Mouse (Mus musculus) liver, adult 2 months (tissue): ENCODE results near the gene Plcb1. TPM values are rescaled to one million over a fixed set of nuclear protein-coding genes. Genes with fewer than 3 reads are reported as not detected.
A peak's percentile ranks its signal among the peaks of the same experiment; 100 is the strongest.

Experiments used
- DNase-seq: peaks from one replicate; pipeline ENCODE4 v3.0.0-alpha.2; 2011; ENCODE audit warnings: low read depth, low spot score; ENCODE audit errors: extremely low read depth
- H3K27ac ChIP-seq: fragments of 200-500 bp; replicated peaks from 2 replicates; pipeline ENCODE4 v1.5.1; 2012; ENCODE audit warnings: low read depth, mild to moderate bottlenecking, control low read depth, inconsistent platforms, low read length; ENCODE audit not compliant: insufficient read depth
- H3K27me3 ChIP-seq: fragments of 200-500 bp; 2 replicates; pipeline ENCODE4 v1.6.1; 2012; ENCODE audit warnings: mild to moderate bottlenecking, moderate library complexity, low read length, inconsistent platforms; ENCODE audit not compliant: control insufficient read depth, insufficient read depth
- H3K36me3 ChIP-seq: fragments of 200-500 bp; 2 replicates; pipeline ENCODE4 v1.6.1; 2012; ENCODE audit warnings: low read length, inconsistent platforms; ENCODE audit not compliant: control insufficient read depth, insufficient read depth
- H3K4me1 ChIP-seq: fragments of 200-500 bp; 2 replicates; pipeline ENCODE4 v1.6.1; 2011; ENCODE audit warnings: low read length; ENCODE audit not compliant: control insufficient read depth, insufficient read depth
- H3K4me3 ChIP-seq: fragments of 200-500 bp; 2 replicates; pipeline ENCODE4 v1.5.1; 2011; ENCODE audit warnings: low read depth, mild to moderate bottlenecking, control low read depth, low read length, moderate library complexity; ENCODE audit not compliant: insufficient read depth
- H3K79me2 ChIP-seq: fragments of 200-500 bp; 2 replicates; pipeline ENCODE4 v1.6.1; 2012; ENCODE audit warnings: inconsistent platforms, mild to moderate bottlenecking, low read length, moderate library complexity; ENCODE audit not compliant: control insufficient read depth, insufficient read depth
- H3K9ac ChIP-seq: fragments of 200-500 bp; 2 replicates; pipeline ENCODE4 v1.6.1; 2012; ENCODE audit warnings: low read depth, mild to moderate bottlenecking, control low read depth, inconsistent platforms, low read length
- CTCF ChIP-seq: fragments of 200-500 bp; IDR thresholded peaks from 2 replicates; pipeline ENCODE4 v1.5.1; 2011; ENCODE audit warnings: low read depth, low read length, control low read depth
- POLR2A ChIP-seq: fragments of 200-500 bp; IDR thresholded peaks from 2 replicates; pipeline ENCODE4 v1.6.1; 2011; ENCODE audit warnings: low read length, control low read depth; ENCODE audit not compliant: insufficient read depth; ENCODE audit errors: extremely low read depth
- WGBS: fragments of 180-500 bp; shearing (Covaris S2); methylation state at CpG from one replicate; pipeline ENCODE4 v1.1.7; 2018; 5-methylcytosine and 5-hydroxymethylcytosine counted together
- polyA plus RNA-seq: library from polyadenylated mRNA; depleted of rRNA; stranded (reverse); fragments of >200 nt; gene quantifications from 2 replicates; pipeline ENCODE4 v1.2.3, GENCODE M21; 2012
- total RNA-seq: library from RNA; depleted of rRNA; stranded (reverse); fragments of >200 nt; gene quantifications from 2 replicates; pipeline ENCODE4 v1.2.3, GENCODE M21; 2014

Gene Plcb1
- total and polyA plus RNA-seq, 2 experiments, result 0.88 to 15.4 TPM

DNA sequence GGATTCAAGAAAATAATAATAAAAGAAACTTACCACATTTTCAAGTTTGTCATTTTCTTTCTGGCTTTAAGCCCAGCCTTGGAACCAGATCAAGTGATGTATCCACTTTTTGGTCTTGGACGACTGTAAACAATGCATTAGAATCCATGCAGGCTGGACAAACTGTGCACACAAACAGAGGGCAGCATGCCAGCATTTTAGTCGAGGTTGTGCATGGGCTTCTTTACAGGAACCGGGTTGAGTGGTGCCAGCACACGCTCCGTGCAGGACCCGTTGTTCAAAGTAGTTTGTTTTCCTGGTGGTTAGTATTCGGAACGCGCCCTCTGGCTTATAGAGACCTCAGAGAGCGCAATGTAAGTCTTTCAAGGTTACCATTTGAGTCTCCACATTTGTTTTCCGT is 30.5 kb downstream of the Plcb1 start:
- Histone ChIP-seq H3K4me3 (no peak overlapping the region), H3K27me3 (no peaks in the 10 kb centered on the region), H3K4me1 (peaks cover 6% of the 10 kb centered on the region; the same call in 1 of the 2 replicates), H3K79me2 (peaks cover 13% of the 10 kb centered on the region; the same call in 1 of the 2 replicates), H3K36me3 (no peaks in the 10 kb centered on the region; the same call in 1 of the 2 replicates), H3K27ac (no peak overlapping the region), H3K9ac (no peak overlapping the region)
- 51% methylated on average over 11 of the region's 11 CpGs for WGBS
- TF ChIP-seq POLR2A (no peak), CTCF (no peak)
- DNase-seq, result peak; percentile 45

DNA sequence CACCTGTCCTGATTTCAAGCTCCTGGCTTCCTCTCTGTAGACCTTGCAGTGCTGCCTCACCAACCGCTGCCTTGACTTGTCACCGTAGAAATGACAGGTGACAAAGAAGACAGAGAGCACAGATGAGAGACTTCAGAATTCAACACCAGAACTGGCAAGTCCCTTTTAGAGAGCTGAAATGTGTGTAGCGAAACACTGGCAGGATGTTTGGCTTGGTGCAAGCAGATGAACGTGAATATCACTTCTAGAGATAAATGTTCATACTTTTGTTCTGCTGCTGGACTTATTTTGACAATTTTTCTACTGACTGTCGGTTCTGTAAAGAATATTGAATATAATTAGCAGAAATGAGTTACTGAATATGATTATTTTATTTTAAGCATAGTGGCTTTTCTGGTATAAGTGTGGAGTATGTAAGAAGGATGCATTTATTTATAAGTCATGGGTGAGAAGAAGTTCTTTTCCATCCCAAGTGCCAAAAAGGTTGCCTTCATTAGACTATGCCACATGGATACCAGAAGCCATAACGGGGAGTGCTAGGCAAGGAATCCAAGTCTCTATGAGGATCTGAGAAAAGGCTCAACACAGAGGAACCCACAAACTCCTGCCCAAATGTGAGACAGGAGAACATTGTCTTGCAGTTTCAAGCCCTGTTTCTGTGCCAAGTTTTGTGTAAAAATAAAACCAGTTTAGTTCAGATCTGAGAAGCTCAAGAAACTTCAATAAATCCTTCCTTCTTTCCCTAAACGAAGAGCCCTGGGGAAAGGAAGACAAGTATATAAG is 31.4 kb downstream of the Plcb1 start:
- Histone ChIP-seq H3K4me3 (no peak overlapping the region), H3K9ac (no peak overlapping the region), H3K27ac (no peak overlapping the region), H3K27me3 (no peaks in the 10 kb centered on the region), H3K79me2 (peaks cover 10% of the 10 kb centered on the region; the same call in 1 of the 2 replicates), H3K4me1 (peaks cover 10% of the 10 kb centered on the region; the same call in 1 of the 2 replicates), H3K36me3 (no peaks in the 10 kb centered on the region; the same call in 1 of the 2 replicates)
- no peak for TF ChIP-seq CTCF
- no peak for TF ChIP-seq POLR2A
- 90% methylated on average over 7 of the region's 7 CpGs for WGBS
- no peak for DNase-seq

- no peak overlapping the region for H3K9ac ChIP-seq
Measured at GRCm38 (mm10) chr2:134821176-134821575, 35.3 kb downstream of the Plcb1 start.

DNA sequence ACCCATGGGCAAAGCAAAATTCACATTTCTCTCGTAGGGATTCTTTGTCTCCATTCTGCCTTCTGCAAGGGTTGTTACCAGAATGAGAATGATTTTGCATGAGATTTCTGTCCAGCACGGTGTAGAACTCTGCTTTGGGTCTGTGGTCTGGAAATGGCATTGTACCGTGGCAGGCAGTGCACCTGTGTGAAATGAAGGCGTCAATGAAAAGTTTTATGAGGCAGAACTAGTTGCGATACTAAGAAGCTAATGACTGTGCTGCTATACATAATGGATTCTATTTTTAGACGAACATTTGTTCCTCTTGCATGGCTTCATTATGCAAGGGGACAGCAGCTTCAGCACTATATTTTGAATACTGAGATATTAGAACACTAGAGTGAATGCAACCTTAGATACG is 39.8 kb downstream of the Plcb1 start:
- Histone ChIP-seq H3K4me3 (no peak overlapping the region), H3K27ac (peak overlapping the region; percentile 65; the same call in 1 of the 2 replicates), H3K27me3 (no peaks in the 10 kb centered on the region), H3K4me1 (peaks cover 15% of the 10 kb centered on the region; the same call in 1 of the 2 replicates), H3K9ac (no peak overlapping the region), H3K36me3 (no peaks in the 10 kb centered on the region), H3K79me2 (peaks cover 16% of the 10 kb centered on the region; the same call in 1 of the 2 replicates)
- 30% methylated on average over 7 of the region's 7 CpGs for WGBS
- TF ChIP-seq CTCF (no peak), POLR2A (no peak)
- DNase-seq, result no peak

More at GRCm38 (mm10) chr2:134821176-134821575, 35.3 kb downstream of the Plcb1 start:
- Histone ChIP-seq H3K4me1 (peaks cover 15% of the 10 kb centered on the region; the same call in 1 of the 2 replicates), H3K79me2 (peaks cover 14% of the 10 kb centered on the region; the same call in 1 of the 2 replicates), H3K4me3 (no peak overlapping the region), H3K27me3 (no peaks in the 10 kb centered on the region), H3K27ac (0 out of 2 replicates have a peak overlapping the region, but pooled peaks have one; percentile 29), H3K36me3 (no peaks in the 10 kb centered on the region; the same call in 1 of the 2 replicates)
- 46% methylated on average over 6 of the region's 6 CpGs for WGBS
- DNase-seq, result peak; percentile 83
- TF ChIP-seq CTCF (no peak), POLR2A (no peak)

- no peaks in the 10 kb centered on the region for H3K36me3 ChIP-seq
- no peak overlapping the region for H3K4me3 ChIP-seq
- peak; percentile 96 for DNase-seq
- no peaks in the 10 kb centered on the region for H3K27me3 ChIP-seq
- H3K79me2 ChIP-seq, result peaks cover 16% of the 10 kb centered on the region; the same call in 1 of the 2 replicates
- H3K4me1 ChIP-seq, result peaks cover 12% of the 10 kb centered on the region; the same call in 1 of the 2 replicates
- H3K27ac ChIP-seq, result peak overlapping the region; percentile 74
- TF ChIP-seq CTCF, result no peak
- TF ChIP-seq POLR2A, result no peak
- H3K9ac ChIP-seq, result peak overlapping the region; percentile 41; the same call in 1 of the 2 replicates
- WGBS, result 41% methylated on average over 8 of the region's 8 CpGs
Measured at GRCm38 (mm10) chr2:134826111-134827005, 40.5 kb downstream of the Plcb1 start.
